Mouse (Mus musculus) stomach, postnatal 0 days (tissue): ENCODE results near the gene Mrpl39. TPM values are rescaled to one million over a fixed set of nuclear protein-coding genes. Genes with fewer than 3 reads are reported as not detected.

Experiments used
- ATAC-seq: fragments of 200-750 bp; cut with Nextera tagmentation; 2 replicates; pipeline ENCODE4 v1.8.0; 2017; ENCODE audit not compliant: low FRiP score, low TSS enrichment
- DNase-seq: peaks from one replicate; pipeline ENCODE4 v3.0.0-alpha.2; 2016; ENCODE audit warnings: low spot score
- H3K27ac ChIP-seq: fragments of 300-500 bp; sonication (generic); replicated peaks from 2 replicates; pipeline ENCODE4 v1.5.1; 2014; ENCODE audit warnings: mild to moderate bottlenecking, control low read depth
- H3K27me3 ChIP-seq: fragments of 300-500 bp; sonication (generic); 2 replicates; pipeline ENCODE4 v1.6.1; 2014; ENCODE audit warnings: low read length; ENCODE audit not compliant: control insufficient read depth, insufficient read depth
- H3K36me3 ChIP-seq: fragments of 300-500 bp; sonication (generic); 2 replicates; pipeline ENCODE4 v1.6.1; 2014; ENCODE audit warnings: low read length, mixed read lengths; ENCODE audit not compliant: control insufficient read depth, insufficient read depth
- H3K4me1 ChIP-seq: fragments of 300-500 bp; sonication (generic); replicated peaks from 2 replicates; pipeline ENCODE4 v1.6.1; 2014; ENCODE audit warnings: antibody characterized with exemption; ENCODE audit not compliant: control insufficient read depth, insufficient read depth
- H3K4me2 ChIP-seq: fragments of 300-500 bp; sonication (generic); replicated peaks from 2 replicates; pipeline ENCODE4 v1.6.1; 2014; ENCODE audit warnings: low read depth, mild to moderate bottlenecking, control low read depth, moderate library complexity
- H3K4me3 ChIP-seq: fragments of 300-500 bp; sonication (generic); 2 replicates; pipeline ENCODE4 v1.5.1; 2014; ENCODE audit warnings: low read depth, low read length, control low read depth
- H3K9ac ChIP-seq: fragments of 300-500 bp; sonication (generic); 2 replicates; pipeline ENCODE4 v1.6.1; 2014; ENCODE audit warnings: mild to moderate bottlenecking, low read length, control low read depth, mixed read lengths
- H3K9me3 ChIP-seq: fragments of 300-500 bp; sonication (generic); 2 replicates; pipeline ENCODE4 v1.6.1; 2016; ENCODE audit warnings: low read length; ENCODE audit not compliant: control insufficient read depth
- CTCF ChIP-seq: IDR thresholded peaks from 2 replicates; pipeline ENCODE4 v1.5.1; 2016; ENCODE audit warnings: antibody characterized with exemption, low read depth, mild to moderate bottlenecking, moderate library complexity
- EP300 ChIP-seq: optimal IDR thresholded peaks from 2 replicates; pipeline ENCODE3; 2016; ENCODE audit warnings: antibody characterized with exemption
- WGBS: fragments of 180-500 bp; shearing (Covaris S2); extraction: QIAGEN DNeasy Blood & Tissue Kit; methylation state at CpG from one replicate; pipeline ENCODE4 v1.1.7; 2014; 5-methylcytosine and 5-hydroxymethylcytosine counted together
- polyA plus RNA-seq: library from polyadenylated mRNA; unstranded; fragments of >200 nt; fragmentation: Nextera tagmentation; extraction: Ambion mirVana; gene quantifications from 2 replicates; pipeline ENCODE4 v1.2.1, GENCODE M21; 2015

Gene Mrpl39
- polyA plus RNA-seq, 1 experiment from 2014 or later: 31.2 TPM

GRCm38 (mm10) chr16:84772496-84773267, 37.1 kb upstream of the Mrpl39 start:
- Histone ChIP-seq H3K4me3 (no peak overlapping the region), H3K4me1 (no peaks in the 10 kb centered on the region), H3K4me2 (no peak overlapping the region), H3K27ac (no peak overlapping the region), H3K27me3 (no peaks in the 10 kb centered on the region), H3K9ac (no peak overlapping the region), H3K36me3 (no peaks in the 10 kb centered on the region), H3K9me3 (no peaks in the 10 kb centered on the region)
- 41% methylated on average over 8 of the region's 8 CpGs for WGBS
- DNase-seq: no peak
- no peak for ATAC-seq
- TF ChIP-seq EP300: no peak
- TF ChIP-seq CTCF: peak; percentile 28

DNA sequence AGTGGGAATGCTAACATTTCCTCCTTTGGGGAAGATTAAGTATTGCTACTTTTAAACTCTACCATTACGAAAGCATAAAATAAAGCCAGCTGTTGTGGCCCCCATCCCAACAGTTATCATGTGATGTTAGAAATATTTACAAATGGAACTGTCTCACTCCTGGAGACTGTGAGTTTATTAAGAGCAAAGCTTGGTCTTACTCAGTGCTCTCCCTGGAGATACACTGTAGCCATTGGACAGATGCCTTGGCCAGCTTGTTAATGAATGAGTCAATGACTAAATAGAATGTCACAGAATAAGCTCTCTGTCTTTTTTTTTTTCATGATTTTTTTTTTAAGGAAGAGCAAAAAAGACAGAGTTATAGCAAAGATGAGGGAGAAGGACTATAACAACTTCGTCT, 35.9 kb upstream of the Mrpl39 start:
- H3K4me1 ChIP-seq: no peaks in the 10 kb centered on the region
- DNase-seq: no peak
- H3K27me3 ChIP-seq: no peaks in the 10 kb centered on the region
- no peak for TF ChIP-seq CTCF
- no peak for TF ChIP-seq EP300
- WGBS: 67% methylated on average over 2 of the region's 2 CpGs
- H3K4me2 ChIP-seq: no peak overlapping the region
- no peak overlapping the region for H3K9ac ChIP-seq
- no peak for ATAC-seq
- H3K4me3 ChIP-seq: no peak overlapping the region
- no peaks in the 10 kb centered on the region for H3K9me3 ChIP-seq
- no peaks in the 10 kb centered on the region for H3K36me3 ChIP-seq
- no peak overlapping the region for H3K27ac ChIP-seq

DNA sequence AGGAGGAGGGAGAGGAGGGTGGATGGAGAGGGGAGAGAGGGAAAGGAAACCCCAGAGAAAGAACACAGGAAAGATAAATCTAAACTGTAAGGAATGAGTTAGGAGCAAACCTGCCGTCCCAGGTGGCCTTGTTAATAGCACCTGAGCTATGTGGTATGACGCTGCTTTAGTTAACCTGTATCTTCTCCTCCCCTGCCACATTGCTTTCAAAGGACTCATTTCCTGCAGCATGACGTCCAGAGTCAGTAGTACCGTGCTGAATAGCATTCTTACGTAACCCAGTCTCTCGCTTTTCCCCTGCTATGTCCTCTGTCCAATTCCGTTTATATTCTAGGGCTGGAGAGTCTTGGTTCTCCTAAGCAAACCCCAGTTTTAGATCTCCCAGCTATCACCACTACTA, 35.3 kb upstream of the Mrpl39 start:
- no peaks in the 10 kb centered on the region for H3K27me3 ChIP-seq
- no peak overlapping the region for H3K9ac ChIP-seq
- no peaks in the 10 kb centered on the region for H3K9me3 ChIP-seq
- no peak overlapping the region for H3K4me3 ChIP-seq
- H3K4me1 ChIP-seq: no peaks in the 10 kb centered on the region
- DNase-seq (no peak), ATAC-seq (no peak)
- WGBS: 81% methylated on average over 7 of the region's 7 CpGs
- no peaks in the 10 kb centered on the region for H3K36me3 ChIP-seq
- no peak for TF ChIP-seq CTCF
- H3K27ac ChIP-seq: no peak overlapping the region
- H3K4me2 ChIP-seq: no peak overlapping the region

GRCm38 (mm10) chr16:84769619-84770464, 34.3 kb upstream of the Mrpl39 start:
- 80% methylated on average over 19 of the region's 19 CpGs for WGBS
- H3K4me2 ChIP-seq: no peak overlapping the region
- H3K9ac ChIP-seq: no peak overlapping the region
- no peak overlapping the region for H3K4me3 ChIP-seq
- TF ChIP-seq CTCF (no peak), EP300 (no peak)
- no peaks in the 10 kb centered on the region for H3K4me1 ChIP-seq
- no peaks in the 10 kb centered on the region for H3K36me3 ChIP-seq
- H3K9me3 ChIP-seq: no peaks in the 10 kb centered on the region
- no peaks in the 10 kb centered on the region for H3K27me3 ChIP-seq
- DNase-seq (no peak), ATAC-seq (no peak)
- no peak overlapping the region for H3K27ac ChIP-seq

DNA sequence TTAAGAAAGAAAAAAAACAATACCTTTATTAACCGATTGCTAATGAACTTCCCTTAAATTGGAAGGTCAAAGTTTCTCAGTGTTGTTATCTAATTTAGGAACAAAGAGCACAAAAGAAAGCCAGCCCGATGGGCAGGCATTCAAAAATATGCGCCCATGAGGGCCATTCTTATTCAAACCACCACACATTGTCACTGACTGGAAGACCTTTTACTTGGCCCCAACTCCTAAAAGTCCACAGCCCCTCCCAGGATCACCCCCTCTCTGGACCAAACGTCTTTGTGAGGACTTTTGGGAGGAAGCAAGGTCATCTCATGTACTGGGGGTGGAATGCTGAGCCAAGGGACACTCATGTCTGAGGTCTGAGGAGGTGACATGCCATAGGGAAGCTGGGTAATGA, 33.6 kb upstream of the Mrpl39 start:
- H3K4me1 ChIP-seq: no peaks in the 10 kb centered on the region
- no peak overlapping the region for H3K27ac ChIP-seq
- no peak for ATAC-seq
- 65% methylated on average over 4 of the region's 4 CpGs for WGBS
- H3K27me3 ChIP-seq: no peaks in the 10 kb centered on the region
- TF ChIP-seq EP300 (no peak), CTCF (no peak)
- H3K36me3 ChIP-seq: no peaks in the 10 kb centered on the region
- no peak for DNase-seq
- no peak overlapping the region for H3K4me3 ChIP-seq
- no peak overlapping the region for H3K9ac ChIP-seq
- H3K4me2 ChIP-seq: no peak overlapping the region
- no peaks in the 10 kb centered on the region for H3K9me3 ChIP-seq

- Histone ChIP-seq H3K4me3 (no peak overlapping the region), H3K4me2 (no peak overlapping the region), H3K4me1 (no peaks in the 10 kb centered on the region), H3K27me3 (no peaks in the 10 kb centered on the region), H3K27ac (no peak overlapping the region), H3K36me3 (no peaks in the 10 kb centered on the region), H3K9me3 (no peaks in the 10 kb centered on the region), H3K9ac (no peak overlapping the region)
- DNase-seq (no peak), ATAC-seq (no peak)
- TF ChIP-seq CTCF (no peak), EP300 (no peak)
- 86% methylated on average over 8 of the region's 8 CpGs for WGBS
These were observed 32.4 kb upstream of the Mrpl39 start for GRCm38 (mm10) chr16:84767956-84768355.
